Mouse (Mus musculus) embryonic facial prominence, embryonic 10.5 days (tissue): ENCODE data around the gene Gm29106. TPM values are rescaled to one million over a fixed set of nuclear protein-coding genes. Genes with fewer than 3 reads are reported as not detected.
"Not testable (repeated sequence)": the region's sequence is repeated elsewhere in the genome, so short reads cannot be mapped to it uniquely, and the experiment has no call there.

Source experiments
- DNase-seq: peaks from one replicate; pipeline ENCODE4 v3.0.0-alpha.2; 2017; ENCODE audit warnings: low spot score
- H3K27ac ChIP-seq: fragments of 300-500 bp; sonication (generic); replicated peaks from 2 replicates; pipeline ENCODE4 v1.5.1; 2016; ENCODE audit warnings: mild to moderate bottlenecking
- H3K27me3 ChIP-seq: fragments of 300-500 bp; sonication (generic); replicated peaks from 2 replicates; pipeline ENCODE4 v1.6.1; 2016; ENCODE audit warnings: low read depth, mild to moderate bottlenecking; ENCODE audit not compliant: poor library complexity, severe bottlenecking
- H3K36me3 ChIP-seq: fragments of 300-500 bp; sonication (generic); replicated peaks from 2 replicates; pipeline ENCODE4 v1.6.1; 2016; ENCODE audit warnings: mild to moderate bottlenecking, moderate library complexity
- H3K4me1 ChIP-seq: fragments of 300-500 bp; sonication (generic); 2 replicates; pipeline ENCODE4 v1.6.1; 2016
- H3K4me3 ChIP-seq: fragments of 300-500 bp; sonication (generic); 2 replicates; pipeline ENCODE4 v1.5.1; 2016; ENCODE audit warnings: mild to moderate bottlenecking, moderate library complexity
- H3K9me3 ChIP-seq: fragments of 300-500 bp; sonication (generic); 2 replicates; pipeline ENCODE4 v1.6.1; 2016; ENCODE audit warnings: mild to moderate bottlenecking
- WGBS: fragments of 180-500 bp; shearing (Covaris S2); methylation state at CpG from one replicate; pipeline ENCODE4 v1.1.7; 2016; 5-methylcytosine and 5-hydroxymethylcytosine counted together
- polyA plus RNA-seq: library from polyadenylated mRNA; unstranded; fragments of >200 nt; fragmentation: Nextera tagmentation; extraction: Ambion mirVana; gene quantifications from 2 replicates; pipeline ENCODE4 v1.2.1, GENCODE M21; 2016

Gm29106 gene
- 0.13 and 0.25 TPM in 2 replicates for polyA plus RNA-seq

- H3K27ac ChIP-seq, H3K4me1 ChIP-seq, H3K27me3 ChIP-seq, H3K36me3 ChIP-seq, H3K9me3 ChIP-seq, H3K4me3 ChIP-seq, DNase-seq: not testable (repeated sequence)
- 74% methylated on average over 2 of the region's 2 CpGs for WGBS
These were observed at the start of gene Gm29106 for GRCm38 (mm10) chr1:118176242-118176641. Gm29106 (plus strand) TSS chr1:118176542.

- Histone ChIP-seq H3K4me3 (no peak overlapping the region), H3K9me3 (no peaks in the 10 kb centered on the region), H3K36me3 (no peaks in the 10 kb centered on the region), H3K27ac (no peak overlapping the region), H3K4me1 (no peaks in the 10 kb centered on the region), H3K27me3 (no peaks in the 10 kb centered on the region)
- 63% methylated on average over 1 of the region's 1 CpGs for WGBS
- DNase-seq, result no peak
These were observed 52.2 kb downstream of the Gm29106 start for GRCm38 (mm10) chr1:118228540-118228939.

GRCm38 (mm10) chr1:118236032-118236431, 59.7 kb downstream of the Gm29106 start:
- no peak for DNase-seq
- Histone ChIP-seq H3K9me3 (no peaks in the 10 kb centered on the region), H3K4me3 (no peak overlapping the region), H3K36me3 (no peaks in the 10 kb centered on the region), H3K4me1 (no peaks in the 10 kb centered on the region), H3K27ac (no peak overlapping the region), H3K27me3 (no peaks in the 10 kb centered on the region)
- 83% methylated on average over 1 of the region's 1 CpGs for WGBS

Other genes starting within 250 kb of the Gm29106 start
- not detected in 2 replicates for gene Gm28168, start 248.5 kb upstream of the Gm29106 start, polyA plus RNA-seq
- not detected in 2 replicates for gene Gm7145, start 210.6 kb upstream of the Gm29106 start, polyA plus RNA-seq
- gene Tsn, start 135.2 kb downstream of the Gm29106 start, polyA plus RNA-seq, result 369 and 400 TPM in 2 replicates
- 106 and 109 TPM in 2 replicates for gene Nifk, start 145.3 kb downstream of the Gm29106 start, polyA plus RNA-seq
- 94.7 and 95.3 TPM in 2 replicates for gene Clasp1, start 212.5 kb downstream of the Gm29106 start, polyA plus RNA-seq